Mouse (Mus musculus): Measurements from ENCODE around the gene Ffar1. TPM values are rescaled to one million over a fixed set of nuclear protein-coding genes. Genes with fewer than 3 reads are reported as not detected.

The Ffar1 gene
- polyA plus RNA-seq, 2 experiments: 0.01 TPM; not detected in 1

DNA sequence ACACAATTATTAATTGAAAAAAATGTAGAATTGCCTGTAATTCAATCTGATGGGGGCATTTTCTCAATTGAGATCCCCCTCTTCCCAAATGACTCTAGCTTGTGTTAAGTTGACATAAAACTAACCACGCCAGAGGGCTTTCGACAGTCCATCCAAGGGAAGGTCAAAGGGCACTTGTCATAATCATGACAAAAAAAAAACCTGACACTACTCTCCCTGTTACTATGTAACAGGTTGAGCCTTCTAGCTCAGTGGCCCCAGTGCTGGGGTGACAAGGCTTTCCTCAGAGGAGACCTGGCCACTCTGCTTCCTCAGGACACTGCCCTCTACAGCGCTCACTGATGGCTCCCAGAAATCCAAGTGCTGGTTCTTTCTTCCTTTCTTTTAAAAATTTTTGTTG, 37.1 kb downstream of the Ffar1 start:
- H3K27me3 ChIP-seq (ENCODE audit: control insufficient read depth, insufficient read depth, low read length): no peaks in the 10 kb centered on the region
- no peak overlapping the region for H3K4me3 ChIP-seq (ENCODE audit: insufficient read depth in 1 of 2, low read depth in 2 of 2, low read length in 2 of 2)
- no peaks in the 10 kb centered on the region for H3K36me3 ChIP-seq (replicated peaks; ENCODE audit: control insufficient read depth, insufficient read depth, low read depth)
- no peak for DNase-seq (ENCODE audit: low read depth in 3 of 3, low spot score in 3 of 3)
- no peak overlapping the region for H3K4me2 ChIP-seq (ENCODE audit: low read depth)
- H3K9ac ChIP-seq (replicated peaks): no peak overlapping the region
- TF ChIP-seq CTCF (IDR thresholded peaks at IDR 0.05; ENCODE audit: low read depth) (no peak), EP300 (IDR thresholded peaks at IDR 0.05; ENCODE audit: low read depth) (no peak)
- 71% methylated on average over 3 of the region's 3 CpGs for WGBS (ENCODE audit: insufficient replicate concordance)
- no peaks in the 10 kb centered on the region for H3K9me3 ChIP-seq (ENCODE audit: control insufficient read depth, low read length)
- H3K27ac ChIP-seq: no peak overlapping the region
- peaks cover 0 to 8% of the 10 kb centered on the region in 2 experiments; a peak in 3 of 4 replicates for H3K4me1 ChIP-seq (replicated peaks; ENCODE audit: control insufficient read depth in 2 of 2, insufficient read depth in 2 of 2, low read length in 1 of 2)
- no peak for ATAC-seq (ENCODE audit: insufficient read depth)

DNA sequence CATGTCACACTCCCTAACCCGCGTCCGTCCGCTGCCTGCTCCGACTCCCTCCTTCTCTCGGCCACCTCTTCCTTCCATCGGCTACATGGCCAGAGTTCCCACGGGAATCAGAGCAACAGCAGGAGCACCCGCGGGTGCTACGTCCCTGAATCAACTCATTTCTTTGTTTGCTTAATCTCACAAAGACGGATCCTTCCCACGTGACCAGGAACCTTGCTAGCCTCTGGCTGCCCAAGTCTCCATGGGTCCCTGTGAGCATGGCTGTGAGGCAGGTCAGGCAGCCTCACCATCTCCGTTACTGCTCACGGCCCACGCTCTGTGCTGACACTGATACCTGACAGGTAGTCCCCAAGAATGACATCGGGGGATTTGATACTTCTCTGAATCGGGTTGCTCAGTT, 37.7 kb downstream of the Ffar1 start, which contains the start of gene Ffar2:
TSS of gene Ffar2 (minus strand) at position 101 of the 400 bp plus-strand sequence.
- ATAC-seq (ENCODE audit: insufficient read depth): no peak
- Histone ChIP-seq H3K27me3 (ENCODE audit: control insufficient read depth, insufficient read depth, low read length) (no peaks in the 10 kb centered on the region), H3K9ac (replicated peaks) (no peak within 1 kb of the TSS), H3K36me3 (replicated peaks; ENCODE audit: control insufficient read depth, insufficient read depth, low read depth) (no peaks in the 10 kb centered on the region), H3K27ac (no peak within 1 kb of the TSS), H3K9me3 (ENCODE audit: control insufficient read depth, low read length) (no peaks in the 10 kb centered on the region), H3K4me3 (ENCODE audit: insufficient read depth in 1 of 2, low read depth in 2 of 2, low read length in 2 of 2) (no peak within 1 kb of the TSS), H3K4me1 (replicated peaks; ENCODE audit: control insufficient read depth in 2 of 2, insufficient read depth in 2 of 2, low read length in 1 of 2) (peaks cover 0 to 8% of the 10 kb centered on the region in 2 experiments; a peak in 3 of 4 replicates), H3K4me2 (ENCODE audit: low read depth) (no peak within 1 kb of the TSS)
- 75% methylated on average over 18 of the region's 18 CpGs for WGBS (ENCODE audit: insufficient replicate concordance)
- TF ChIP-seq EP300 (IDR thresholded peaks at IDR 0.05; ENCODE audit: low read depth): no peak
- TF ChIP-seq CTCF (IDR thresholded peaks at IDR 0.05; ENCODE audit: low read depth): no peak
- no peak for DNase-seq (ENCODE audit: low read depth in 3 of 3, low spot score in 3 of 3)

DNA sequence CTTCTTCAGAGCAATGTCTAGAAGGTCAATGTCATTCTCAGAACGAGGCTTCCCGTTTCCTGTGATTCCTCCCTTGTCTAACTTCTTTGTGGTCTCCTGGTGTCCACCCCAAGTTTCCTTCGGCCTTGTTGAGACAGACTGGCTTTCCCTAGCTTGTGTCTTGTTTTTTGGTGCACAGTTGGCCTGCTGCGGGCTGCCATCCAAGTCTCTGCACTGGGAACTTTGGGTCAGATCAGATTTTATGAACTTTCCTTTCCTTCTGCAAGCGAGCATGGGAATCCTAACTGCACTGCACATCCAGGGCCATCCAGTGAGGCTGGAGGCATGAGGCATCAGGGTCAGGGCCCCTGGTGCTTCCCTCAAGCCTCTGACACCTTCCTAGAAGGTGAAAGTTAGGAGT, 39.8 kb downstream of the Ffar1 start:
- no peak for DNase-seq (ENCODE audit: low read depth in 3 of 3, low spot score in 3 of 3)
- no peaks in the 10 kb centered on the region for H3K36me3 ChIP-seq (replicated peaks; ENCODE audit: control insufficient read depth, insufficient read depth, low read depth)
- H3K4me2 ChIP-seq (ENCODE audit: low read depth): no peak overlapping the region
- H3K9me3 ChIP-seq (ENCODE audit: control insufficient read depth, low read length): no peaks in the 10 kb centered on the region
- ATAC-seq (ENCODE audit: insufficient read depth): no peak
- H3K27ac ChIP-seq: no peak overlapping the region
- H3K4me3 ChIP-seq (ENCODE audit: insufficient read depth in 1 of 2, low read depth in 2 of 2, low read length in 2 of 2): no peak overlapping the region
- no peak overlapping the region for H3K9ac ChIP-seq (replicated peaks)
- peaks cover 0 to 8% of the 10 kb centered on the region in 2 experiments; a peak in 3 of 4 replicates for H3K4me1 ChIP-seq (replicated peaks; ENCODE audit: control insufficient read depth in 2 of 2, insufficient read depth in 2 of 2, low read length in 1 of 2)
- TF ChIP-seq EP300 (IDR thresholded peaks at IDR 0.05; ENCODE audit: low read depth) (no peak), CTCF (IDR thresholded peaks at IDR 0.05; ENCODE audit: low read depth) (no peak)
- no peaks in the 10 kb centered on the region for H3K27me3 ChIP-seq (ENCODE audit: control insufficient read depth, insufficient read depth, low read length)
- WGBS (ENCODE audit: insufficient replicate concordance): 27% methylated on average over 5 of the region's 5 CpGs

- Histone ChIP-seq H3K9ac (replicated peaks) (no peak overlapping the region), H3K4me3 (ENCODE audit: insufficient read depth in 1 of 2, low read depth in 2 of 2, low read length in 2 of 2) (no peak overlapping the region), H3K36me3 (replicated peaks; ENCODE audit: control insufficient read depth, insufficient read depth, low read depth) (no peaks in the 10 kb centered on the region), H3K4me2 (ENCODE audit: low read depth) (no peak overlapping the region), H3K9me3 (ENCODE audit: control insufficient read depth, low read length) (no peaks in the 10 kb centered on the region), H3K27ac (no peak overlapping the region), H3K27me3 (ENCODE audit: control insufficient read depth, insufficient read depth, low read length) (no peaks in the 10 kb centered on the region), H3K4me1 (replicated peaks; ENCODE audit: control insufficient read depth in 2 of 2, insufficient read depth in 2 of 2, low read length in 1 of 2) (peaks cover 0 to 8% of the 10 kb centered on the region in 2 experiments; a peak in 3 of 4 replicates)
- 18% methylated on average over 7 of the region's 7 CpGs for WGBS (ENCODE audit: insufficient replicate concordance)
- DNase-seq (ENCODE audit: low read depth in 3 of 3, low spot score in 3 of 3): no peak
- TF ChIP-seq EP300 (IDR thresholded peaks at IDR 0.05; ENCODE audit: low read depth) (no peak), CTCF (IDR thresholded peaks at IDR 0.05; ENCODE audit: low read depth) (no peak)
- no peak for ATAC-seq (ENCODE audit: insufficient read depth)
Observed at GRCm38 (mm10) chr7:30820854-30821445, 40.4 kb downstream of the Ffar1 start.

GRCm38 (mm10) chr7:30820131-30820530, 41.2 kb downstream of the Ffar1 start:
- Histone ChIP-seq H3K9me3 (ENCODE audit: control insufficient read depth, low read length) (no peaks in the 10 kb centered on the region), H3K4me2 (ENCODE audit: low read depth) (no peak overlapping the region; the same call in 1 of the 2 replicates), H3K36me3 (replicated peaks; ENCODE audit: control insufficient read depth, insufficient read depth, low read depth) (no peaks in the 10 kb centered on the region), H3K27ac (no peak overlapping the region), H3K27me3 (ENCODE audit: control insufficient read depth, insufficient read depth, low read length) (no peaks in the 10 kb centered on the region), H3K4me1 (replicated peaks; ENCODE audit: control insufficient read depth in 2 of 2, insufficient read depth in 2 of 2, low read length in 1 of 2) (peaks cover 0 to 8% of the 10 kb centered on the region in 2 experiments; a peak in 3 of 4 replicates), H3K4me3 (ENCODE audit: insufficient read depth in 1 of 2, low read depth in 2 of 2, low read length in 2 of 2) (no peak overlapping the region), H3K9ac (replicated peaks) (no peak overlapping the region)
- ATAC-seq (ENCODE audit: insufficient read depth) (no peak), DNase-seq (ENCODE audit: low read depth in 3 of 3, low spot score in 3 of 3) (no peak)
- WGBS (ENCODE audit: insufficient replicate concordance): 38% methylated on average over 6 of the region's 6 CpGs
- no peak for TF ChIP-seq EP300 (IDR thresholded peaks at IDR 0.05; ENCODE audit: low read depth)
- no peak for TF ChIP-seq CTCF (IDR thresholded peaks at IDR 0.05; ENCODE audit: low read depth)

Data from liver, embryonic 14.5 days (tissue).